ENCODE assay signal across 26 mouse cellular contexts in genomic region chr7:25063346-25063745, GRCm38 (mm10). TPM values are rescaled to one million over a fixed set of nuclear protein-coding genes. Genes with fewer than 3 reads are reported as not detected.
DNase-seq lines count a peak whose midpoint lies in the region; ATAC-seq and TF ChIP-seq lines count a peak whose summit lies in the region.
"Had no signal": no experiment of that assay in that cellular context is flagged by ENCODE, and none has a peak within 500 bp of the region (broad histone marks: within the 10 kb centered on the region; RNA-seq: fewer than 3 reads in every experiment).

No protein-coding gene starts in this region.

- H3K4me2 ChIP-seq in forebrain, embryonic 14.5 days (ENCODE audit: low read length) = no peak overlapping the region
- H3K4me2 ChIP-seq: embryonic facial prominence, embryonic 12.5 days; forebrain, embryonic 13.5 days had no signal

- no peak for TF ChIP-seq CTCF in layer of hippocampus, adult 2 months (conservative IDR thresholded peaks at IDR 0.05)

- DNase-seq in layer of hippocampus, adult 2 months (ENCODE audit: low spot score in 2 of 2) = no peak
- DNase-seq in layer of hippocampus, adult 18-20 months (ENCODE audit: low spot score in 2 of 2) = no peak
- no peak for DNase-seq in gastrocnemius, postnatal 36 days
- no peak for DNase-seq in forebrain, embryonic 14.5 days (ENCODE audit: low spot score)
- DNase-seq: adrenal gland, adult 8-10 months; adrenal gland, postnatal 14 days; adrenal gland, postnatal 36 days; B cell, adult 2 months; cerebellum, adult 11 months; cerebellum, adult 18-20 months; cerebellum, adult 8-10 months; cerebellum, adult 9-11 months; cerebellum, postnatal 14 days; cerebellum, postnatal 36 days had no signal

- H3K36me3 ChIP-seq in megakaryocyte, embryonic 14.5 days (replicated peaks; ENCODE audit: low read length) = peaks cover 86% of the 10 kb centered on the region
- peaks cover 96% of the 10 kb centered on the region for H3K36me3 ChIP-seq in forebrain, embryonic 14.5 days (ENCODE audit: control insufficient read depth, insufficient read depth, low read length)

- peaks cover 6% of the 10 kb centered on the region for H3K27me3 ChIP-seq in megakaryocyte, embryonic 14.5 days (replicated peaks)
- no peaks in the 10 kb centered on the region for H3K27me3 ChIP-seq in forebrain, embryonic 14.5 days (replicated peaks; ENCODE audit: control insufficient read depth, insufficient read depth, low read length)
- H3K27me3 ChIP-seq: CH12.LX; embryonic facial prominence, embryonic 12.5 days; forebrain, embryonic 13.5 days; Patski had no signal

- H3K9me3 ChIP-seq in megakaryocyte, embryonic 14.5 days = no peaks in the 10 kb centered on the region
- no peaks in the 10 kb centered on the region for H3K9me3 ChIP-seq in forebrain, embryonic 14.5 days (replicated peaks; ENCODE audit: control insufficient read depth, low read length)
- H3K9me3 ChIP-seq: embryonic facial prominence, embryonic 10.5 days; embryonic facial prominence, embryonic 12.5 days; forebrain, embryonic 13.5 days; G1E had no signal

- H3K4me3 ChIP-seq in layer of hippocampus, adult 2 months = no peak overlapping the region
- H3K4me3 ChIP-seq in megakaryocyte, embryonic 14.5 days (replicated peaks) = peak overlapping the region; percentile 15
- H3K4me3 ChIP-seq in forebrain, embryonic 14.5 days (ENCODE audit: low read depth, low read length) = no peak overlapping the region
- H3K4me3 ChIP-seq: embryonic facial prominence, embryonic 10.5 days; embryonic facial prominence, embryonic 12.5 days; forebrain, embryonic 13.5 days had no signal

- intact Hi-C loops in gastrocnemius, postnatal 36 days (cut with DNase I) = no loop called here

- 97% methylated on average over 6 of the region's 6 CpGs for WGBS in forebrain, embryonic 14.5 days

- no peak overlapping the region for H3K9ac ChIP-seq in forebrain, embryonic 14.5 days (ENCODE audit: low read length)
- H3K9ac ChIP-seq: embryonic facial prominence, embryonic 12.5 days; forebrain, embryonic 13.5 days had no signal

- peaks cover 19% of the 10 kb centered on the region for H3K4me1 ChIP-seq in megakaryocyte, embryonic 14.5 days
- H3K4me1 ChIP-seq in forebrain, embryonic 14.5 days (ENCODE audit: control insufficient read depth, insufficient read depth, low read length) = no peaks in the 10 kb centered on the region; the same call in 1 of the 2 replicates
- H3K4me1 ChIP-seq: embryonic facial prominence, embryonic 12.5 days had no signal

- no peak for ATAC-seq in megakaryocyte, adult 5-6 weeks (ENCODE audit: poor library complexity, severe bottlenecking)
- ATAC-seq in megakaryocyte progenitor cell, adult 5-6 weeks (replicated peaks; ENCODE audit: poor library complexity) = peak; percentile 99
- no peak for ATAC-seq in forebrain, embryonic 14.5 days
- ATAC-seq: activated CD4-positive, CD25-positive, alpha-beta regulatory T cell, adult 4 months; CD4-positive, CD25-positive, alpha-beta regulatory T cell, adult 4 months; forebrain, embryonic 13.5 days; forebrain, embryonic 16.5 days; Patski had no signal

- 0 out of 2 replicates have a peak overlapping the region, but pooled peaks have one; percentile 14 for H3K27ac ChIP-seq in layer of hippocampus, adult 2 months
- no peak overlapping the region for H3K27ac ChIP-seq in forebrain, embryonic 14.5 days (ENCODE audit: low read depth, low read length)
- H3K27ac ChIP-seq: embryonic facial prominence, embryonic 10.5 days; embryonic facial prominence, embryonic 12.5 days; forebrain, embryonic 13.5 days had no signal

RNA-seq across cellular contexts. Expression of gene Grik5, which starts 8.8 kb away (rescaled TPM):
- total RNA-seq in layer of hippocampus, adult 2 months (2021) = 100 to 1,000 TPM; 247 to 248 TPM
- total RNA-seq in layer of hippocampus, adult 18-20 months (2021) = 100 to 1,000 TPM; 213 to 225 TPM
- polyA plus RNA-seq in megakaryocyte, embryonic 14.5 days (2012; ENCODE audit: insufficient read depth, low replicate concordance) = 6.5 and 20.1 TPM in 2 replicates
- total RNA-seq in megakaryocyte, adult 5-6 weeks (2015) = 1.1 and 1.6 TPM in 2 replicates
- total RNA-seq in megakaryocyte, adult 5-6 weeks (2017) = 2.0 and 2.6 TPM in 2 replicates
- 3.1 and 5.6 TPM in 2 replicates for total RNA-seq in megakaryocyte progenitor cell, adult 5-6 weeks (2015)
- total RNA-seq in megakaryocyte progenitor cell, adult 5-6 weeks (2017) = 3.4 and 3.9 TPM in 2 replicates
- total RNA-seq in gastrocnemius, postnatal 36 days (2021) = 1 to 10 TPM; 2.6 to 3.2 TPM
- polyA plus RNA-seq in forebrain, embryonic 14.5 days (2014; fragmentation: Nextera tagmentation; extraction: Ambion mirVana) = 11.2 and 14.2 TPM in 2 replicates

RNA-seq across cellular contexts. Expression of gene Zfp574, which starts 9.0 kb away (rescaled TPM):
- total RNA-seq in layer of hippocampus, adult 2 months (2021) = 10 to 100 TPM; 29.3 to 30.3 TPM
- total RNA-seq in layer of hippocampus, adult 18-20 months (2021) = 10 to 100 TPM; 30.9 to 33.2 TPM
- 21.6 and 42.6 TPM in 2 replicates for polyA plus RNA-seq in megakaryocyte, embryonic 14.5 days (2012; ENCODE audit: insufficient read depth, low replicate concordance)
- total RNA-seq in megakaryocyte, adult 5-6 weeks (2015) = 6.7 and 6.8 TPM in 2 replicates
- total RNA-seq in megakaryocyte, adult 5-6 weeks (2017) = 6.8 and 7.2 TPM in 2 replicates
- total RNA-seq in megakaryocyte progenitor cell, adult 5-6 weeks (2015) = 6.2 and 7.6 TPM in 2 replicates
- total RNA-seq in megakaryocyte progenitor cell, adult 5-6 weeks (2017) = 4.5 and 4.8 TPM in 2 replicates
- total RNA-seq in gastrocnemius, postnatal 36 days (2021) = 1 to 10 TPM; 6.0 to 8.0 TPM
- polyA plus RNA-seq in forebrain, embryonic 14.5 days (2014; fragmentation: Nextera tagmentation; extraction: Ambion mirVana) = 18.9 and 28.4 TPM in 2 replicates

RNA-seq across cellular contexts. Expression of gene Atp1a3, which starts 57.6 kb away (rescaled TPM):
- 1,000 to 10,000 TPM; 2,443 to 2,563 TPM for total RNA-seq in layer of hippocampus, adult 2 months (2021)
- 1,000 to 10,000 TPM; 2,544 to 2,610 TPM for total RNA-seq in layer of hippocampus, adult 18-20 months (2021)
- polyA plus RNA-seq in megakaryocyte, embryonic 14.5 days (2012; ENCODE audit: insufficient read depth, low replicate concordance) = 7.5 and 25.7 TPM in 2 replicates
- total RNA-seq in megakaryocyte, adult 5-6 weeks (2015) = 126 and 128 TPM in 2 replicates
- total RNA-seq in megakaryocyte, adult 5-6 weeks (2017) = 61.6 and 106 TPM in 2 replicates
- 24.4 and 35.2 TPM in 2 replicates for total RNA-seq in megakaryocyte progenitor cell, adult 5-6 weeks (2015)
- total RNA-seq in megakaryocyte progenitor cell, adult 5-6 weeks (2017) = 18.4 and 28.5 TPM in 2 replicates
- total RNA-seq in gastrocnemius, postnatal 36 days (2021) = under 1 TPM; 0.08 to 0.15 TPM
- polyA plus RNA-seq in forebrain, embryonic 14.5 days (2014; fragmentation: Nextera tagmentation; extraction: Ambion mirVana) = 122 and 183 TPM in 2 replicates

Comparison
In these comparisons a context has a peak if more than half of its experiments do, and no peak if none do; other contexts are left out.
1. RNA of gene Grik5, which starts 8.8 kb away (total RNA-seq): 247 to 248 TPM in layer of hippocampus, adult 2 months and 213 to 225 TPM in layer of hippocampus, adult 18-20 months; 3.1 to 5.6 TPM in megakaryocyte progenitor cell, adult 5-6 weeks, 2.6 to 3.2 TPM in gastrocnemius, postnatal 36 days and 1.1 to 2.6 TPM in megakaryocyte, adult 5-6 weeks; every median in the first group is over 10 times any median in the second.
2. RNA of gene Atp1a3, which starts 57.6 kb away (total RNA-seq): 2,544 to 2,610 TPM in layer of hippocampus, adult 18-20 months and 2,443 to 2,563 TPM in layer of hippocampus, adult 2 months; 61.6 to 128 TPM in megakaryocyte, adult 5-6 weeks, 18.4 to 35.2 TPM in megakaryocyte progenitor cell, adult 5-6 weeks and 0.08 to 0.15 TPM in gastrocnemius, postnatal 36 days; every median in the first group is over 10 times any median in the second.